Mouse (Mus musculus): ENCODE measurements around the gene Faap24. TPM values are rescaled to one million over a fixed set of nuclear protein-coding genes. Genes with fewer than 3 reads are reported as not detected.

The Faap24 gene
- polyA plus RNA-seq, 1 experiment, result not detected

DNA sequence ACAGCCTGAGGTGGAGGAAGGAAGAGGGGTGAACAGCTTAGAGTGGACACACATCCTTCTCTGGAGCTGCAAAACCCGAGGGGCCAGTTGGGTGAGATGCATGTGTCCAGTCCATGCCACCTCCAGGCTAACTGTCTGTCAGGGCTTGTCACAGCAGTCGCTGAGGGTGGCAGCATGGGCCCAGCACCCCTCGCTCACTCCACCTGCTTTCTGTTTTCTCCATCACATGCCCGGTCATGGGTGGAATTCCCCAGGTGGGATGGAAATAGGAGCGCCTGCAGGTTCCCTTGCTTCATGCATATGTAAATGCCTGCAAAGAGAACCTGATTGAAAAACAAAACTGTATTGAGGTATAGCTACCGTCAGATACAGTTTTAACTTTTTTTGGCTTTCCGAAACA, 22.4 kb downstream of the Faap24 start:
- TF ChIP-seq POLR2A (IDR thresholded peaks at IDR 0.05; ENCODE audit: insufficient read depth, low read depth, low read length), result no peak
- TF ChIP-seq CTCF (IDR thresholded peaks at IDR 0.05; ENCODE audit: insufficient read depth, low read depth, low read length), result no peak
- WGBS, result 91% methylated on average over 7 of the region's 7 CpGs
- H3K27ac ChIP-seq (ENCODE audit: insufficient read depth, low read depth, low read length), result no peak overlapping the region
- H3K4me3 ChIP-seq (ENCODE audit: insufficient read depth, low read depth, low read length), result no peak overlapping the region
- peaks cover 5% of the 10 kb centered on the region; the same call in 1 of the 2 replicates for H3K4me1 ChIP-seq (ENCODE audit: control insufficient read depth, insufficient read depth, low read length)

DNA sequence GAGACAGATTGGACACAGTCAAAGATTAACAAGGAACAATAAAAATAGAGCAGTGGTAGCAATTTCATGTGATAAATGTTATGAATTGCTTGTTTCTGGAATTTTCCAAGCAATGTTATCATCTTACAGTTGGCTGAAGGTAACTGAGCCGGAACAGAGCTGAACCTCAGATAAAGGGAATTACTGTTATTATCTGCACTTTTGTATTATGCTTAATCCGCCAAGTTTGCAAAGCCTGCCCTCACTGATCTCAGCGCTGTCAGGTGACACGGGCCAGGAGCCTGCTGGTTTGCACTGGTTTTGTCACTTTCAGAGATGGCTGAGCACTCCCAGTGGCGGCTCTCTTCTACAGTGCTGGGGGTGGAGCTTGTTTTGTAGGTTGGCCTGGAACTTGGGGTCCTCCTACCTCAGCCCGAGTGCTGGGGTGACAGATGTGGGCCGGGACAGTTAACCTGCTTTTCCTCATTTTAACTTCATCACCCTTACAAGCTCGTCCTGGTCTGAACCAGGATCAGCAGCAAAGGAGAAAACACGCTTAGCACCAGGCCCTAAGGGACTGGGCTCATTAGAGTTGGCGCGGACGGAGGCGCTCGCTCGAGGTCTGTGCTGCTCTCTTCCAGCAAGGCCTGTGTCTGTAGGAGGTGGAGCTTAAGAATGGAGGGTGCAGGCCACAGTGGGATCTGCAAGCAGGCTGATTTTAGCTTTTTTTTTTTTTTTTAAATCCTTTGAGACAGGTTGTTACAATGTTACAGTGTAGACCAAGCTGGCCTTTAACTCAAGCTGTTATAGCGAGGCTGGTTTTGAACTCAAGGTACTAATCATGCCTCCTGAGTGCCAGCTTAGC, 23.3 kb downstream of the Faap24 start:
- TF ChIP-seq POLR2A (IDR thresholded peaks at IDR 0.05; ENCODE audit: insufficient read depth, low read depth, low read length) (no peak), CTCF (IDR thresholded peaks at IDR 0.05; ENCODE audit: insufficient read depth, low read depth, low read length) (no peak)
- Histone ChIP-seq H3K27ac (ENCODE audit: insufficient read depth, low read depth, low read length) (no peak overlapping the region), H3K4me1 (ENCODE audit: control insufficient read depth, insufficient read depth, low read length) (peaks cover 5% of the 10 kb centered on the region; the same call in 1 of the 2 replicates), H3K4me3 (ENCODE audit: insufficient read depth, low read depth, low read length) (no peak overlapping the region)
- 75% methylated on average over 16 of the region's 16 CpGs for WGBS

DNA sequence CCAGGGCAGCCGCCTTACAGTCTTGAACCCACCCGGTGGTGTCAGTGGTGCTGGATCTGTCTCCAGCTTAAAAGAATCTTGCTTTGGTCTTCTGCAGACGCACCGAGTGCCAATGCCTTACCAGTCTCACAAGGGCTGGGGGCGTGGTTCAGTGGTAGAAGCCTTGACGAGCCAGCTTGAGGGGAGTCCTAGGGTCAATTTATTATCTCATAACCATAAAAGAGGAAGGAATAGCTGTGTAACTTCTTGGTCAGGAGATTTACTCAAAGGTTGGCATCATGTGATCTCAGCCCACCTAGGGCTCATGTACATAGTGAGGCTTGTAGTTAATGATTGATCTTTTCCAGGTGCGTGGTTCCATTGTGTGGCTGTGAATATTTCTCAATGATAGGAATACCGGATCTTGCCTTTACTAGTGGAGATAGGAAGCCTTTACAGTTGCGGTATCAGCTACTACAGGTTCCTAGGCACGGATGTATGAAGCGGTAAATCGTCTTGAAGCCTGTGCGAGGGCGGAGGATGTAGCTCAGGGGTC, 24.1 kb downstream of the Faap24 start:
- Histone ChIP-seq H3K27ac (ENCODE audit: insufficient read depth, low read depth, low read length) (no peak overlapping the region), H3K4me3 (ENCODE audit: insufficient read depth, low read depth, low read length) (no peak overlapping the region), H3K4me1 (ENCODE audit: control insufficient read depth, insufficient read depth, low read length) (peaks cover 5% of the 10 kb centered on the region; the same call in 1 of the 2 replicates)
- TF ChIP-seq CTCF (IDR thresholded peaks at IDR 0.05; ENCODE audit: insufficient read depth, low read depth, low read length) (no peak), POLR2A (IDR thresholded peaks at IDR 0.05; ENCODE audit: insufficient read depth, low read depth, low read length) (no peak)
- WGBS, result 94% methylated on average over 14 of the region's 14 CpGs

DNA sequence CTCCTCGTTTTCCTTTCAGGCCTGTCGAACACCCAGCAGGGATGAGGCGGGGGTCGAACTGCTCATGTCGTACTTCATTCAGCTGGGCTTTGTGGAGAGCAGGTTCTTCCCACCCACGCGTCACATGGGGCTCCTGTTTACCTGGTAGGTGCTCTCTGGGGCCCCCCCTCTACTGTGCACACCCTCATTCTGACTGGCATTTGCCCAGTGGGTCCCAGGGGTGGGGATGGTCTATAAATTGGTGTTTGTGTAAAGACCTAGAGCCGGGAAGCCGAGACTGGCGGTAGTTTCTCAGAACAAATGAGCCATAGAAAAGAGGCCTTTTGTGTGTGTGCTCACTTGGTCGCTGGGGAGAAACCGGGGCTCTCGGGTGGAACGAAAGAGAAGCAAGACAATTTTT, 25.5 kb downstream of the Faap24 start:
- Histone ChIP-seq H3K4me1 (ENCODE audit: control insufficient read depth, insufficient read depth, low read length) (peaks cover 2% of the 10 kb centered on the region; the same call in 1 of the 2 replicates), H3K27ac (ENCODE audit: insufficient read depth, low read depth, low read length) (no peak overlapping the region), H3K4me3 (ENCODE audit: insufficient read depth, low read depth, low read length) (no peak overlapping the region)
- 36% methylated on average over 14 of the region's 14 CpGs for WGBS
- TF ChIP-seq POLR2A (IDR thresholded peaks at IDR 0.05; ENCODE audit: insufficient read depth, low read depth, low read length) (no peak), CTCF (IDR thresholded peaks at IDR 0.05; ENCODE audit: insufficient read depth, low read depth, low read length) (no peak)

DNA sequence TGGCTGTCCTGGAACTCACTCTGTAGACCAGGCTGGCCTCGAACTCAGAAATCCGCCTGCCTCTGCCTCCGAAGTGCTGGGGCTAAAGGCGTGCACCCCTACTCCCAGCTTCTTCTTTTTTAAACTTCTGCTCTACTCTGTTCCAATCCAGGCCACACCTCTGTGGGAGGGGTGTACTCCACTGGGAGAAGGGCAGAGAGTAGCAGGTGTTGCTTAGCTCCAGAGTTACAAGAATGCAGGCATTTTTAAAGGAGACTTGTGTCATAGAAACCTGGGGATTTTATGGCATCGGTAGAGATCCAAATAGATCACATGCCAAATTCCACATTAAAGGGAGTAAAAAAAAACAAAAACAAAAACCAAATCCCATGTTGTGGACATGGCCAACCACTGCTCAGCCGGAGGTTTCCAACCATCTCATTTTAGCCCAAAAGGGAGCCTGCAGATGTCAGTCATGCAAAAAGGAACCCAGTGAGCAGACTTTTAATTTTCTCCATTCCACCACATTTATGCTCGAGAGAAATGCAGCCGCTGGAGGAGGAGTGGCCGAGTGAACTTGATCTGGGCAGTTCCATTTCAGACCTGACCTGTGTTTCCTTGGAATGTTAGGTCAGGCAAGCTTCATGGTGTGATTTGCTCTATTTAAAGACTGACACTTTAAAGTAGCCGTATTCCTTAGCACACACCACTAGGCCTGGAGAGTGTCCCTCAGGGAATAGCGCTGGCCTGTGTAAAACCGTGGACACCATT, 31.3 kb downstream of the Faap24 start:
- TF ChIP-seq POLR2A (IDR thresholded peaks at IDR 0.05; ENCODE audit: insufficient read depth, low read depth, low read length) (no peak), CTCF (IDR thresholded peaks at IDR 0.05; ENCODE audit: insufficient read depth, low read depth, low read length) (no peak)
- Histone ChIP-seq H3K27ac (ENCODE audit: insufficient read depth, low read depth, low read length) (no peak overlapping the region), H3K4me3 (ENCODE audit: insufficient read depth, low read depth, low read length) (no peak overlapping the region), H3K4me1 (ENCODE audit: control insufficient read depth, insufficient read depth, low read length) (no peaks in the 10 kb centered on the region)
- 68% methylated on average over 12 of the region's 12 CpGs for WGBS

DNA sequence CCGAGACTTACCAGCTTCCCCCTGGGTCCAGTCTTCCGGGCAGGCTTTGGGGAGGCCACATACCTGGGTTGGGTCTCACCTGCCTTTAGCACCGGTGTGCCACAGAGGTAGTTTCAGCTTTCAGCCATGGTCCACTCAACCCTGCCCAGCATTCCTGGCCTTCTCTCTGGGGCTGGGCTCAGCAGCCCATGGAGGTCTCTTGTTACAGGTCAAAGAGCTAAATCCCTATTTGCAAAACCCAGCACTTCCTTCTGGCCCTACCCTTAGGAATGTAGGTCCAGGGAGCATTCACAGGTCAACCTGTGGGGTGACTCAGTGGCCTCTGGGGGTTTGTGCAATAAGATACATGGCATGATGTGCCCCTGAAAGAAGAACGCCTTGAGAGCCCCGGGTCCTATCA, 33.8 kb downstream of the Faap24 start:
- Histone ChIP-seq H3K4me1 (ENCODE audit: control insufficient read depth, insufficient read depth, low read length) (no peaks in the 10 kb centered on the region), H3K4me3 (ENCODE audit: insufficient read depth, low read depth, low read length) (no peak overlapping the region), H3K27ac (ENCODE audit: insufficient read depth, low read depth, low read length) (no peak overlapping the region)
- no peak for TF ChIP-seq POLR2A (IDR thresholded peaks at IDR 0.05; ENCODE audit: insufficient read depth, low read depth, low read length)
- TF ChIP-seq CTCF (IDR thresholded peaks at IDR 0.05; ENCODE audit: insufficient read depth, low read depth, low read length), result no peak
- WGBS, result 89% methylated on average over 5 of the region's 5 CpGs

DNA sequence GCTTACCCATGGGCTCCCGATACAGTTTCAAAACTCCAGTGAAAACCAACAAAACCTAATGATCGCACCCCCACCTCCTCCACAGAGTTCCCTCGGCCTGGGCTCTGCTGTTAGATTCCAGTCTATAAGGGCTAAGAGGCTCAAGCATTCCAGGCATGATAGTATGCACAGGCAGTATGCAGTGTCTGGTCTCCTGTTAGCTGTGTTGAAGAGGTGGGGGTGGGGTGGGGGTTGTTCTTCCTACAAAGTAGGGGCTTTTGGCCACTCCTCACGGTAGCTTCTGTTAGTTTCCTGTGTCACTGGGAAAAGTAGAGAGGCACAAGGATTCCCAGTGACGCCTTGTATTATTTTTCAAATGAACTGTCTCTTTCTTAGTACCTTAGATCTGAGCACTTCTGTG, 34.4 kb downstream of the Faap24 start:
- WGBS, result 84% methylated on average over 5 of the region's 5 CpGs
- H3K4me1 ChIP-seq (ENCODE audit: control insufficient read depth, insufficient read depth, low read length), result no peaks in the 10 kb centered on the region
- no peak for TF ChIP-seq CTCF (IDR thresholded peaks at IDR 0.05; ENCODE audit: insufficient read depth, low read depth, low read length)
- TF ChIP-seq POLR2A (IDR thresholded peaks at IDR 0.05; ENCODE audit: insufficient read depth, low read depth, low read length), result no peak
- H3K27ac ChIP-seq (ENCODE audit: insufficient read depth, low read depth, low read length), result no peak overlapping the region
- no peak overlapping the region for H3K4me3 ChIP-seq (ENCODE audit: insufficient read depth, low read depth, low read length)

DNA sequence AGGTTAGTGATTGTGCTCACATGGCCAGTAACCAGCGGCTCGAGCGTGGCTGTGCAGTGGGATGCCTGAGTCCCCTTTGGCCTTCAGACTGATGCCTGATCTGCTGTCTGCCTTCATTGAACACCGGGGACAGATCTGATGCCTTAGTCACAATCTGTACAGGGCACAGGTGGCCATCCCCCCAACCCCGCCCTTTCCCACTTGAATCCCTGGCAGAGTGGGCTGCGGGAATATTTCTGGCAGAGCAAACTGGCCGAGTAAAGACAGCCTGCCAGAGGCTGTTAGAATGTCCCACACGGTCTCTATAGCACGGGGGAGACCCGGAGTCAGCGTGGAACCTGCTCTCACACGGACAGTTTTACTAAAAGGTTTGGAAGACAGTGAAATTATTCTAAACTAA, 39.0 kb downstream of the Faap24 start:
- Histone ChIP-seq H3K4me3 (ENCODE audit: insufficient read depth, low read depth, low read length) (no peak overlapping the region), H3K4me1 (ENCODE audit: control insufficient read depth, insufficient read depth, low read length) (no peaks in the 10 kb centered on the region), H3K27ac (ENCODE audit: insufficient read depth, low read depth, low read length) (no peak overlapping the region)
- TF ChIP-seq CTCF (IDR thresholded peaks at IDR 0.05; ENCODE audit: insufficient read depth, low read depth, low read length) (no peak), POLR2A (IDR thresholded peaks at IDR 0.05; ENCODE audit: insufficient read depth, low read depth, low read length) (no peak)
- 86% methylated on average over 12 of the region's 12 CpGs for WGBS

Data from olfactory bulb, adult 2 months (tissue).